Mouse (Mus musculus) cortical plate, adult 2 months (tissue): ENCODE measurements at regions not wholly inside any gene's neighbourhood (a gene's known extent, or its start where the extent isn't known, plus 50 kb on each side); places are given as distances from the start of the nearest gene placed in this dataset.

Experiments used
- H3K27ac ChIP-seq: fragments of 200-500 bp; 2 replicates; pipeline ENCODE4 v1.5.1; 2012; ENCODE audit warnings: low read length, control low read depth, inconsistent platforms; ENCODE audit not compliant: insufficient read depth
- H3K4me1 ChIP-seq: fragments of 200-500 bp; 2 replicates; pipeline ENCODE4 v1.6.1; 2011; ENCODE audit warnings: low read length; ENCODE audit not compliant: control insufficient read depth, insufficient read depth
- H3K4me3 ChIP-seq: fragments of 200-500 bp; 2 replicates; pipeline ENCODE4 v1.5.1; 2011; ENCODE audit warnings: mild to moderate bottlenecking, low read length, control low read depth; ENCODE audit not compliant: insufficient read depth
- CTCF ChIP-seq: fragments of 200-500 bp; IDR thresholded peaks from 2 replicates; pipeline ENCODE4 v1.5.1; 2011; ENCODE audit warnings: mild to moderate bottlenecking, control low read depth, low read length; ENCODE audit not compliant: insufficient read depth; ENCODE audit errors: extremely low read depth
- POLR2A ChIP-seq: fragments of 200-500 bp; IDR thresholded peaks from 2 replicates; pipeline ENCODE4 v1.6.1; 2011; ENCODE audit warnings: mild to moderate bottlenecking, low read length, control low read depth; ENCODE audit not compliant: insufficient read depth; ENCODE audit errors: extremely low read depth

DNA sequence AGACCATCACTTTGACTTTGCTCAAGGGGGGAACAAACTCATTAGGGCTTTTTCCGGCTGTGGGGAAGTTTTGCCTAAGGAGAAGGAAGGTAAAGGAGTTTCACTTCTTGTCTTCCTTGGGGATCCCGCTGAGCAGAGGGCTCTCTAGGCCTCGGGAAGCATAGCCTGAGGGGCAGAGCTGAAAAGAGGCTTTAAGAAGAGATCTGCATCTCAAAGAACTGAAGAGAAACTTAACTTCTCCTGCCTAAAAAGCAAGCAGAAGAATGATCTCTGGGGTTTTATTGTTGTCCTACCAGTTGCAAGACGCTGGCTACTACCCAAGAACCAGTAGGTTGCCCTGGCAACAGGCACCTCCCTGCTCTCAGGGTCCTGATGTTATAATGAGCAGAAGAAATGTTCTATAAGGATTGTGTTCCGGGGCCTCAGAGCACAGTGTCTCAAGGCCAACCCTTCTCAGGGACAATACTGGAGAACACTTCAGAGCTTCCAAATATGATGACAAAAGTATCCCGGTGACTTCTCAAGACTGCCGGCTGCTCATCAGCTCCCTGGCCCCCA lies 547.8 kb downstream of the Tmem132b start:
- TF ChIP-seq POLR2A, result no peak
- no peak for TF ChIP-seq CTCF
- no peak overlapping the region for H3K27ac ChIP-seq
- H3K4me1 ChIP-seq, result no peaks in the 10 kb centered on the region
- H3K4me3 ChIP-seq, result no peak overlapping the region

DNA sequence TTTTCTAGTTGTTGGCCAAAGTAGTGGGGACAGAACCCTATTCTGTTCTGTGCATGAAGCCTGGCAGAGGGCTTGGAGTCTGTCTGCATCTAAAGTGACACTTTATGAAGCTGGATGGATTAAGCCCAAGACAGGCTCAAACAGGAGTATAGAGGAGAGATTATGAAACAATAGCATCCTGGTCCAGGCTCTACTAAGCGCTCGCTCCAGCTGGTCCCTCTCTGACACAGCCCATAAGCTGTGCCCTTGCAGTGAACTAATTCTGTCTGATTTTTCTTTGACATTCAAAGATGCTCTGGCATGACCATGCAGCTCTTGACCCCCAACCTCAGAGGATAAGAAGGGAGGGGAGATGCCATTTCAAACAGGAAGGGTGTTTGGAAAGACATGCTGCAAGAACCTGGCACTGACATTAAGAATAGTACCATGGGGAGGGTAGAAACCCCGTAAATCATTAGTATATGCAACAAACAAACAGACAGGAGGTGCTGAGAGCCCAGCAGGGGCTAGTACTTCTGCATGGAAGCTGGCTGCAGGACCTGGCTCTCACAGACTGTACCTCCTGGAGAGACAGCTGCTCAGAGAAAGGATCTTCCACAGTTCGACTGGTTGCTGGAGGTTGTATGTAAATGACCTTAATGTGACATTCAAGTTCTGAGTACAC lies 556.8 kb downstream of the Tmem132b start:
- no peak overlapping the region for H3K4me3 ChIP-seq
- no peaks in the 10 kb centered on the region for H3K4me1 ChIP-seq
- TF ChIP-seq POLR2A, result no peak
- TF ChIP-seq CTCF, result no peak
- H3K27ac ChIP-seq, result no peak overlapping the region

DNA sequence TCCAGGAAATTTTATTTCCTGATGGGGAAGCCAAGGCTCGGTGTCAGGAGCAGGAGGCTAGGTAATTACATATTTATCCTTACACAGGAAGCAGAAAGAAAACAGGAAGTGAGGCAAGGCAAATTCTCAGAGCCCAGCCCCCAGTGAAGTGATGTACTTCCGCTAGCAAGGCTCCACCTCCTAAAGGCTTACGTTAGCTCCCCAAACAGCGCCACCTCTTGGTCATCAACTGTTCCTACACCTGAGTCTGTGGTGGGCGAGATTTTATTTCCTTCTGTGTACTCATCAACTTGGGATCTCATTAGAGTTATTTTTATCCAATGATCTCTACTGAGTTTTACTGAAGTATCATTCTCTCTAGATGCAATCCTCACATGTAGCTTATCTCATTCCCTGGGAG lies 561.6 kb downstream of the Tmem132b start:
- TF ChIP-seq POLR2A, result no peak
- no peak for TF ChIP-seq CTCF

GRCm38 (mm10) chr5:126096616-126097261 lies 565.2 kb downstream of the Tmem132b start:
- no peak for TF ChIP-seq POLR2A
- no peak for TF ChIP-seq CTCF
- no peak overlapping the region for H3K27ac ChIP-seq
- no peaks in the 10 kb centered on the region for H3K4me1 ChIP-seq
- H3K4me3 ChIP-seq, result no peak overlapping the region

More for the DNA sequence above, 561.6 kb downstream of the Tmem132b start:
- H3K4me1 ChIP-seq, result no peaks in the 10 kb centered on the region
- H3K4me3 ChIP-seq, result no peak overlapping the region
- no peak overlapping the region for H3K27ac ChIP-seq

DNA sequence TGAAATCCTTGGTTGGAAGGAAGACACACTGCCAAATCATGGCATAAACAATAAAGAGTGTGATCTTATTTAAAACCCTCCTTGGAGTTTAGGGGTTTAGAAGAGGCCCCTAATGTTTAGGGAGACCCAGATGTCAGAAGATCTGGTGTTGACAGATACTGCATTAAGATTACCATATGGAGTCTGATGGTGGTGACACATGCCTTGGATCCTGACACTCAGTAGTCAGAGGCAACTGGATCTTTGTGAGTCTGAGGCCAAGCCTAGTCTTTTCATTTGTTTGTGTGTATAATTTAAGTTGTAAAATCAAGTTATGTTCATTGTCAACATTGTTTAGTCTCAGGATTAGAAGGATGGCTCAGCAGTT lies 565.7 kb downstream of the Tmem132b start:
- TF ChIP-seq POLR2A, result no peak
- TF ChIP-seq CTCF, result no peak
- Histone ChIP-seq H3K4me1 (no peaks in the 10 kb centered on the region), H3K4me3 (no peak overlapping the region)

DNA sequence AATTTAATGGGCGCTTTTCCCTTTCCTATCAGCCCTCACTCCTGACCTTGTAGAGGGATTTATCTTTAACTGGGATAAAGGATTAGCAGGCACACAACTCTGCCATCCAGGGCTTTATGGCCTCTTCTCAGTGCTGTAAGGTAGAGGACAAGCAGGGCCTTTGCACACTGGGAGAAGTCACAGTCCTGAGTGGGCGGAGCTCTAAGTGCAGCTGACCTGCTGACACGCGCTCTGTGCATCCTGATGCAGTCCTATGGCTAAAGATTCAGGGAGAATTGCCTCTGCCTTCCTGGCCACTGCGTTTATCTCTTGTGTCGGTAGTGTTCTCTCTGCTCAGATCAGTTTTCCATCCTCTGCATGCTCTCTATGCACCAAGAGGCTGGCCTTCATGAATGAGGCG lies 566.9 kb downstream of the Tmem132b start:
- Histone ChIP-seq H3K4me3 (no peak overlapping the region), H3K4me1 (no peaks in the 10 kb centered on the region), H3K27ac (no peak overlapping the region)
- TF ChIP-seq CTCF, result no peak
- TF ChIP-seq POLR2A, result no peak

More for the DNA sequence above, 565.7 kb downstream of the Tmem132b start:
- no peak overlapping the region for H3K27ac ChIP-seq

- Histone ChIP-seq H3K4me3 (no peak overlapping the region), H3K27ac (no peak overlapping the region), H3K4me1 (no peaks in the 10 kb centered on the region)
- TF ChIP-seq CTCF (no peak), POLR2A (no peak)
Observed at GRCm38 (mm10) chr5:126099931-126100330, 568.4 kb downstream of the Tmem132b start.

DNA sequence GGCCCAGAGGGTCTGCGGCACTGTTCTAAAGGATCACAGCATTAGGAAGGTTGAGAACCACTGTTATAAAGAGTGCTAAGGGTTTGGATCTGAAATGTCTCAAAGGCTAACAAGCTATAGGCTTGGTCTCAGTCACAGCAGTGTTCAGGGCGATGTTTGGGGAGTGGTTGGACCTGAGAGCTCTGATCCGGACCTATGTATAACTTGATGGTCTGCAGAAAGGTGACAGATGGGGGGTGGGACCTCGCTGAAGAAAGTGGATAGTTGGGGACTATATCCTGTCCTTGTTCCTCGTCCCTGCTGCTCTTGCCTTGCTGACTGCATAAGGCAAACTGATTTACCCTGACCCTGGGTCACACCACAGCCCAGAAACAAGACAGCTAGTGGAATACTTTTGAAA lies 572.9 kb downstream of the Tmem132b start:
- Histone ChIP-seq H3K27ac (no peak overlapping the region), H3K4me1 (no peaks in the 10 kb centered on the region), H3K4me3 (no peak overlapping the region)
- TF ChIP-seq CTCF (no peak), POLR2A (no peak)

- H3K4me1 ChIP-seq, result no peaks in the 10 kb centered on the region
- no peak overlapping the region for H3K4me3 ChIP-seq
- TF ChIP-seq POLR2A (no peak), CTCF (no peak)
- no peak overlapping the region for H3K27ac ChIP-seq
Observed at GRCm38 (mm10) chr5:126104883-126105282, 573.3 kb downstream of the Tmem132b start.

GRCm38 (mm10) chr5:126105446-126105845 lies 573.9 kb downstream of the Tmem132b start:
- no peak overlapping the region for H3K27ac ChIP-seq
- H3K4me1 ChIP-seq, result no peaks in the 10 kb centered on the region
- no peak for TF ChIP-seq CTCF
- TF ChIP-seq POLR2A, result no peak
- no peak overlapping the region for H3K4me3 ChIP-seq
